Mouse (Mus musculus) C2C12 (cell line): ENCODE measurements around the gene Dchs1. TPM values are rescaled to one million over a fixed set of nuclear protein-coding genes. Genes with fewer than 3 reads are reported as not detected.
A peak's percentile ranks its signal among the peaks of the same experiment; 100 is the strongest.

ENCODE experiments used
- H3K27me3 ChIP-seq: one replicate; pipeline ENCODE4 v1.6.1; 2011; ENCODE audit not compliant: control insufficient read depth, insufficient read depth, insufficient read length
- H3K36me3 ChIP-seq: one replicate; pipeline ENCODE4 v1.6.1; 2011; ENCODE audit not compliant: control insufficient read depth, insufficient read depth
- H3K4me3 ChIP-seq: one replicate; pipeline ENCODE4 v1.5.1; 2011; ENCODE audit warnings: mild to moderate bottlenecking, control low read depth; ENCODE audit not compliant: poor library complexity, insufficient read depth, severe bottlenecking
- H3K79me2 ChIP-seq: one replicate; pipeline ENCODE4 v1.6.1; 2011; ENCODE audit not compliant: control insufficient read depth, insufficient read depth
- H3K79me3 ChIP-seq: one replicate; pipeline ENCODE4 v1.6.1; 2011; ENCODE audit warnings: low read depth, control low read depth
- H3ac ChIP-seq: one replicate; pipeline ENCODE3; 2011; ENCODE audit warnings: low read depth; ENCODE audit not compliant: control insufficient read depth, insufficient read length
- CEBPB ChIP-seq: IDR thresholded peaks from one replicate; pipeline ENCODE4 v1.6.1; 2011; ENCODE audit warnings: low read depth, mild to moderate bottlenecking, control low read depth, moderate library complexity
- CTCF ChIP-seq: IDR thresholded peaks from one replicate; pipeline ENCODE4 v1.5.1; 2011; ENCODE audit not compliant: control insufficient read depth, insufficient read depth, insufficient read length
- FOSL1 ChIP-seq: IDR thresholded peaks from one replicate; pipeline ENCODE4 v1.8.0; 2011; ENCODE audit warnings: mild to moderate bottlenecking, low read length; ENCODE audit not compliant: poor library complexity, insufficient read depth, severe bottlenecking
- MAX ChIP-seq: IDR thresholded peaks from one replicate; pipeline ENCODE4 v1.6.1; 2011; ENCODE audit warnings: mild to moderate bottlenecking, control low read depth
- MYOD1 ChIP-seq: IDR thresholded peaks from one replicate; pipeline ENCODE4 v1.6.1; 2011; ENCODE audit warnings: low read depth; ENCODE audit not compliant: control insufficient read depth, insufficient read length
- MYOG ChIP-seq: IDR thresholded peaks from one replicate; pipeline ENCODE4 v1.6.1; 2011; ENCODE audit not compliant: control insufficient read depth, insufficient read length; ENCODE audit errors: extremely low read depth
- USF1 ChIP-seq: IDR thresholded peaks from one replicate; pipeline ENCODE4 v1.6.1; 2011; ENCODE audit warnings: low read depth, mild to moderate bottlenecking, control low read depth, moderate library complexity
- polyA plus RNA-seq: library from polyadenylated mRNA; unstranded; fragments of >200 nt; fragmentation: generic; extraction: Trizol; gene quantifications from one replicate; pipeline ENCODE4 v1.2.1, GENCODE M21; 2012; ENCODE audit warnings: missing spikeins

The Dchs1 gene
- polyA plus RNA-seq, 1 experiment: 1.8 TPM

- Histone ChIP-seq H3K27me3 (peaks cover 10% of the 10 kb centered on the region), H3ac (no peak overlapping the region), H3K79me3 (no peaks in the 10 kb centered on the region), H3K79me2 (no peaks in the 10 kb centered on the region), H3K4me3 (no peak overlapping the region), H3K36me3 (no peaks in the 10 kb centered on the region)
- TF ChIP-seq USF1: no peak
- TF ChIP-seq FOSL1: no peak
- TF ChIP-seq CTCF: no peak
- no peak for TF ChIP-seq MYOD1
- no peak for TF ChIP-seq MAX
- no peak for TF ChIP-seq MYOG
- no peak for TF ChIP-seq CEBPB
Observed at GRCm38 (mm10) chr7:105761813-105762484, 25.5 kb downstream of the Dchs1 start.

GRCm38 (mm10) chr7:105753281-105753680, 34.2 kb downstream of the Dchs1 start:
- TF ChIP-seq MYOG (no peak), USF1 (no peak), FOSL1 (no peak), MYOD1 (no peak), CTCF (no peak), CEBPB (no peak)
- Histone ChIP-seq H3K4me3 (no peak overlapping the region), H3K79me2 (peaks cover 11% of the 10 kb centered on the region), H3K79me3 (peaks cover 7% of the 10 kb centered on the region), H3K27me3 (peaks cover 4% of the 10 kb centered on the region), H3K36me3 (no peaks in the 10 kb centered on the region), H3ac (no peak overlapping the region)

GRCm38 (mm10) chr7:105752716-105753115, 34.7 kb downstream of the Dchs1 start:
- peaks cover 4% of the 10 kb centered on the region for H3K27me3 ChIP-seq
- H3K79me2 ChIP-seq: peaks cover 11% of the 10 kb centered on the region
- H3ac ChIP-seq: no peak overlapping the region
- peaks cover 4% of the 10 kb centered on the region for H3K36me3 ChIP-seq
- no peak overlapping the region for H3K4me3 ChIP-seq
- TF ChIP-seq FOSL1: no peak
- TF ChIP-seq USF1: no peak
- TF ChIP-seq MAX: no peak
- TF ChIP-seq CTCF: no peak
- TF ChIP-seq CEBPB: no peak
- TF ChIP-seq MYOG: no peak
- TF ChIP-seq MYOD1: no peak
- peaks cover 7% of the 10 kb centered on the region for H3K79me3 ChIP-seq

GRCm38 (mm10) chr7:105751491-105752433, 35.7 kb downstream of the Dchs1 start, which contains the start of gene Tpp1:
Gene Tpp1, minus strand, starts transcription at chr7:105752235.
- peak within 1 kb of the TSS; percentile 50 for H3K4me3 ChIP-seq
- TF ChIP-seq CTCF: no peak
- TF ChIP-seq USF1: peak; percentile 99
- TF ChIP-seq FOSL1: no peak
- peak within 1 kb of the TSS; percentile 86 for H3ac ChIP-seq
- peaks cover 7% of the 10 kb centered on the region for H3K79me3 ChIP-seq
- H3K79me2 ChIP-seq: peaks cover 11% of the 10 kb centered on the region
- H3K27me3 ChIP-seq: peaks cover 4% of the 10 kb centered on the region
- peaks cover 4% of the 10 kb centered on the region for H3K36me3 ChIP-seq

GRCm38 (mm10) chr7:105747776-105748175, 39.7 kb downstream of the Dchs1 start:
- no peak overlapping the region for H3ac ChIP-seq
- peaks cover 12% of the 10 kb centered on the region for H3K36me3 ChIP-seq
- H3K4me3 ChIP-seq: no peak overlapping the region
- peaks cover 25% of the 10 kb centered on the region for H3K79me2 ChIP-seq
- TF ChIP-seq MYOD1: no peak
- no peak for TF ChIP-seq MYOG
- no peak for TF ChIP-seq CEBPB
- no peak for TF ChIP-seq FOSL1
- TF ChIP-seq CTCF: no peak
- TF ChIP-seq USF1: no peak
- no peak for TF ChIP-seq MAX
- H3K27me3 ChIP-seq: no peaks in the 10 kb centered on the region
- H3K79me3 ChIP-seq: peaks cover 12% of the 10 kb centered on the region
